Mouse (Mus musculus) ES-E14 (cell line): ENCODE results near the gene Wdr62.

Experiments
- CHD2 ChIP-seq: IDR thresholded peaks from 2 replicates; pipeline ENCODE4 v1.6.1; 2014; ENCODE audit warnings: mild to moderate bottlenecking, low read depth, low read length, inconsistent platforms
- HCFC1 ChIP-seq: IDR thresholded peaks from 2 replicates; pipeline ENCODE4 v1.6.1; 2012; ENCODE audit warnings: low read length, inconsistent platforms, borderline replicate concordance; ENCODE audit not compliant: insufficient read depth
- MAFK ChIP-seq: IDR thresholded peaks from 2 replicates; pipeline ENCODE4 v1.6.1; 2014; ENCODE audit warnings: mild to moderate bottlenecking, low read depth, low read length, inconsistent platforms; ENCODE audit not compliant: insufficient read depth
- ZC3H11A ChIP-seq: IDR thresholded peaks from 2 replicates; pipeline ENCODE4 v1.6.1; 2012; ENCODE audit warnings: low read depth, mild to moderate bottlenecking, inconsistent platforms, low read length, borderline replicate concordance
- ZNF384 ChIP-seq: IDR thresholded peaks from 2 replicates; pipeline ENCODE4 v1.6.1; 2012; ENCODE audit warnings: low read depth, low read length, inconsistent platforms

DNA sequence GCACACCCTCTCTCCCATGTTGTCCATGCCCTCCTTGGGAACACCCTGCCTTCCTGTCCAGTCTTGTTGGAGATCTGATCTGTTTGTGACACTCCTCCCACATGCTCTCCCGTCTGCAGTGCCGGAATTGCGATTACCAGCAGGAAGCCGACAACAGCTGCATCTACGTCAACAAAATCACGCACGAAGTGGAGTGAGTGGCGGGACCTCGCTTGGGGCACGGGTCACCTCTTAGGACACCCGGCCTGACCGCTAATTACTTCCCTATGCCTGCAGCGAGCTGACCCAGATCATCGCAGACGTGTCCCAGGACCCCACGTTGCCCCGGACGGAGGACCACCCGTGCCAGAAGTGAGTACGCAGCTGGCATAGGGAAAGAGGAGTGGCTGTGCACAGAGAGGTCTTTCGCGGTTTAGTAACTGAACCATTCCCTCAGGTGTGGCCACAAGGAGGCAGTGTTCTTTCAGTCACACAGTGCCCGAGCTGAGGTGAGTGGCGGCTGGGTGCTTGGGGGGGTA is 47.5 kb downstream of the Wdr62 start:
- no peak for TF ChIP-seq ZC3H11A
- TF ChIP-seq CHD2: no peak
- no peak for TF ChIP-seq MAFK
- TF ChIP-seq ZNF384: no peak
- TF ChIP-seq HCFC1: no peak
